Mouse (Mus musculus): Measurements from ENCODE around the gene Tshz2.

- TF ChIP-seq CTCF (IDR thresholded peaks at IDR 0.05; ENCODE audit: low read depth): no peak
- TF ChIP-seq EP300 (IDR thresholded peaks at IDR 0.05; ENCODE audit: low read depth): no peak
Measured at GRCm38 (mm10) chr2:169943727-169944126, 310.9 kb downstream of the Tshz2 start.

Data from liver, embryonic 14.5 days (tissue).